Mouse (Mus musculus) cerebral cortex, adult 2 months (tissue): Measurements from ENCODE around the gene Cln6.

Experiments
- WGBS: fragments of 180-500 bp; shearing (Covaris S2); methylation state at CpG from one replicate; pipeline ENCODE4 v1.1.7; 2018; 5-methylcytosine and 5-hydroxymethylcytosine counted together

Cln6 gene

GRCm38 (mm10) chr9:62828662-62829086 lies 9.9 kb upstream of the Cln6 start:
- WGBS = under 1% methylated on average over 23 of the region's 23 CpGs

GRCm38 (mm10) chr9:62829877-62830276 lies 8.7 kb upstream of the Cln6 start:
- 86% methylated on average over 6 of the region's 6 CpGs for WGBS

DNA sequence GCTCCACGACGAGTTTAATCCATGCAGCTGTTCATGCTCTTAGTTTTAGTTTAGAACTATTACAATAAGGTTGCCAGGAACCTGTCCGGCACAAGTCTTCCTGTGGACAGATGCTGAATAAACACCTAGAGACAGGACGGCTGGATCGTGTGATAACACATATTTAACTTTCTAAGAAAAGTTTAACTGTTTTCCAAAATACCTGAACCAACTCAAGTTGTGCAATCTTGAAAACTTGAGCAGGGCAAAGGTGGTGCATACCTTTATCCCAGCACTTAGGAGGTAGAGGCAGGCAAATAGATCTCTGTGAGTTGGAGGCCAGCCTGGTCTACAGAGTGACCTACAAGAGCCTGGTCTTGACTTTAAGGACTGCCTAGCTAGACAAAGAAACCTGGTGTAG lies 3.7 kb upstream of the Cln6 start:
- 82% methylated on average over 5 of the region's 5 CpGs for WGBS

GRCm38 (mm10) chr9:62835705-62836446 lies 2.7 kb upstream of the Cln6 start:
- 55% methylated on average over 4 of the region's 4 CpGs for WGBS

DNA sequence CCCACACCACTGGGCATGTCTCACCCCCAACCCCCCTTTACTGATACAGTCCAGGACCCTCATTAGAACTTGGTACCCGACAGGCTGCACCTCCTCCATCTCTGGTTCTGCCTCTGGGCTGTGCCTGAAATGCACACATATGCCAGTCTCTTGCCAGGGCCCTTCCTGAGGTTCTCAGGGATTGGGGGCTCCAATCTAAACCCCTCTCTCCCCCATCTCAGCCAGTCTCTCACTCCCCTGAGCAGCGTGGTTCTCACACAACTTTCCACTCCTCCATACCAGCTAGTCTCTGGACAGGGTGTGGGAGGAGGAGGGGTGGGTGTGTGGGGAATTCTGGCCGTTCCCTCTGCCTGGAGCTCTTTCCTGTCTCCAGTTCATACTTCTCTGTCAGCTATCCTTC lies 974 bp upstream of the Cln6 start:
- 53% methylated on average over 3 of the region's 3 CpGs for WGBS

- 17% methylated on average over 8 of the region's 8 CpGs for whole genome bisulfite sequencing
Observed at GRCm38 (mm10) chr9:62838146-62838505, 459 bp upstream of the Cln6 start.

DNA sequence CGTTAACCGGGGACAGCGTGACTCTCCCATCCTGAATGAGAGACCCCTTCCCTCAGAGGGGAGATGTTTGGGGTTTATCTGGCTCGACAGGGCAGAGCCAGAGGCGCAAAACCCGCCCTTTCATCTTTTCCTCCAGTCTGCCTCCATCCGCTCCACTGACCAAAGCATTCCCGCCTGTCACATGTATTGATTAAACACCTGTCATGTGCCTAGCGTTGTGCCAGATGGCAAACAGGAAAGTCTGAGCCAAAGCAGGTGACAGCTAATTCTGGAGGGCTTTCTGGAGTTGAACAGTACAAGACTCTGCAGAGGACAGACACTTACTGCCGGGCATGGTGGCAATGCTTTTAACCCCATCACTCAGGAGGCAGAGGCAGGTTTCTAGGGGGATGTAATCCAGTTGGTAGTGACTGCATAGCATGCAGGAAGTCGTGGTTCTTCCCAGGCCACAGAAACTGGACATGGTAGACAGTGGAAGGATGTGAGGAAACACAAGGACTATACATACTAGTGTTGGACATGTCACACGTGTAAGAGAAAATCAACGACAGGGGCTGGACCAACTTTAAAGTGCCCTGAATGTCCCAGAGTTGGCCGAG lies 686 bp downstream of the Cln6 start:
- 17% methylated on average over 14 of the region's 14 CpGs for WGBS

DNA sequence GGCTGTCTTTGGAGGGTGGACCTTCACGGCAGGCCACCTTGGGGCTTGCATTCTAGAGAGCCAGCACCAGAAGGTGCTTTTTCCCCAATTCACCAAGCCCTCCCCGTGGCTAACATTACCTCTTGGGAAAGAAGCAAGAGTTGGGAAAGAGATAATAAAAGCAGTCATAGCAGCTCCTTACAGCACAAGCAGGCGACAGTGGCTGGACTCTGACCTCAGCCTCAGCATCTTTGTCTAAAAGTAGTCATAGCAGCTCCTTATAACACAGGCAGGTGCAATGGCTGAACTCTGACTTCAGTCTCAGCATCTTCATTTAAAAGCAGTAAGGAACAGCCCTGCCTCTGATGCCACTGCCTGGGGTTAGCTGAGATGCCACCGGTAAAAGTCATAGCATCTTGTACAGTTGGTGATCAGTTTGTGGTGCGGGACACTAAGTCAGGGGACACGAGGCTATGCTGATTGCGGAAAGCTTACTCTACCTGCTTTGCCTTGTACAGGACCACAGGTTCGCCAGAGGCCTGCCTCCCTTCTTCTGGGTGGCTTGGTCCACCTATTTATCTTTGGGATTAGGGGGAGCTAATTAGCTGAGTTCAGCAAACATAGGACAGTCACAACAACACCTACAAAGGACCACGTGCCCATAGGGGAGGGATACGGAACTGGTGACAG lies 4.9 kb downstream of the Cln6 start:
- 90% methylated on average over 10 of the region's 10 CpGs for WGBS

DNA sequence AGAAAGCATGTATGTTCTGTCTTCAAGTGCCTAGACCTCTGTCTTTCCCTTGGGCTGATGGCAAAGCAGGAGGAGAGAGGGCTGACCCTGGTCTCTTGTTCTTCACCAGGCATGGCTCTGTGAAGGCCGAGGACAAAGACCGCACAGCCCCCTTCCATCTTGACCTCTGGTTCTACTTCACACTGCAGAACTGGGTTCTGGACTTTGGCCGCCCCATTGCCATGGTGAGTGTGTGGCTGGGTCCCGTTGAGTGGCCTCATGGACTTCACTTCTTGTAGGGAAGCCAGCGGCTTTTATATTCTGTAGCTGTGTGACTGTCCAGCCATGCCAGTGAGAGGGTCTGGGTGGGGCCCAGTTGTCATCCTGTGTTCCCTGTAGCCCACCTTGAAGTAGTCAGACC lies 5.9 kb downstream of the Cln6 start:
- 97% methylated on average over 5 of the region's 5 CpGs for WGBS

DNA sequence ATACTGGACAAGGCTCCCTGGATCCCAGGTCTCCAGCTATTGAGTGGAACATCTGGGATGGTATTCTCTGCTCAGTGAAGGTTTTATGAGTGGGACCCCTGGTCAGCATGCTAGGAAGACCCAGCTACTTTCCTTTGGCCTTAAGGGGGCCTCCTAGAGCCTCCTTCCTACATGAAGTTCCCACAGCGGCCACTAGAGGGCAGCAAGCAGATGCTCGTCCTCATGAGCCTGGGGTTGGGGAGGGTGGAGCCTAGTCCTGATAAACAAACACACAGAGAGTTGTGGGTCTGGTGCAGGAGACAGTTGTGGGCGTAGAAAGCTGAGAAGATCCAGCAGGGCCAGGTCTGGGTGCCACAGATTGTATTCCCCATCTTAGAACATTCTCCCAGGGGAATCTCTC lies 9.1 kb downstream of the Cln6 start:
- WGBS = 3% methylated on average over 3 of the region's 3 CpGs

DNA sequence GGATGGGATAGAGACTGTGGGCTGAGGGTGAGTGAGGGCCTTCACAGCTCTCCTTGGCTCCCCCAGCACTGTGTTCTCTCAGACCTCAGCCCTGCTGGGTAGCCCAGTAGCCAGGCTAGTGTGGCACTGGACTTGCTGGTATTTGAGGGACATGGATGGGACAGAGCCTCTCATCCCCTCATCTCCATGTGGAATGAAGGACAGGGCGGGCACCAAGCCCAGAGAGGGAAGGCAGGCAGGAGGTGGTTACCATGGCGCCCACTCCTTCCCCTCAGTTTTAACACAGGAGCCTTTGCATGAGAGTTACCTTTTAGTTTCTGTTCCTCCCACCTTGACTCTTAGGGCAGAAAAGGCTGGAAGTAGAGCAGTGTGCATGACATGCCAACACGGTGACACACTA lies 10.1 kb downstream of the Cln6 start:
- 73% methylated on average over 3 of the region's 3 CpGs for WGBS

DNA sequence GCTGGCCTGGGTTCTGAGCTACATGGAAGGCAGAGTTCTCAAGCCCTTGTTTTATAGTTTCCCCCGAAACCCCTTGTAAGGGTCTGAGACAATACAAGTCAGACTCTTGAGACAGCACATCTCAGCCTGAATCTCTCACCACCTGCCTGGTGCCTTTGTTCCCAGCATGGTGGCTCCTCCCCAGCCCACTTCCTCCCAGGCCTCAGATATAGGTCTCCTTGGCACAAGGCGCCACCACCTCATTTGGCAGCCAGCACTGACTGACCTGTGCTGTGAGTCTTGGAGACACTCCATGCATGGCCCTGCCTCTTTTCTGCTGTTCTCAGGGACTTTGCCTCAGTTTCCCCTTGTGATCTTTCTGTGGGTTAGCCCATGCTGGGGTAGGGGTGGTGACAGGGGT lies 13.0 kb downstream of the Cln6 start:
- 85% methylated on average over 2 of the region's 2 CpGs for WGBS

DNA sequence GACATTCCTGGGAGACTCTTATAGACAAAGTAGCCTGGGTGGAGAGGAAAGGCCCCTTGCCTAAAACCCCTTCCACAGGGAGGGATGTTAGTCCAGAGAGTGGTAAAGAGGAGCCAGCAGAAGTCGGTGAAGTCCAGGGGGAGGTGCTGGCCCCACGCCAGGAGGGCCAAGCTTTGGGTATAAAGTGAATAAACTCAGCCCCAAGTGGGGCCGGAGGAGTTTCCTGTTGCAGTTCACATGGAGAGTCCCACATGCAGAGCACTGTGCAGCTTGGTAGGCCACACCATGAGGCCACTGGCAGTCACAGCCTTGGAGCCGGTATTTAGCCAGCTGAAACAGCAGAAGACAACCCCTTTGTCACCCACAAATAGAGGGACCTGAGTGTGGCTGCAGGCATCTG lies 15.9 kb downstream of the Cln6 start:
- WGBS = 46% methylated on average over 4 of the region's 4 CpGs

DNA sequence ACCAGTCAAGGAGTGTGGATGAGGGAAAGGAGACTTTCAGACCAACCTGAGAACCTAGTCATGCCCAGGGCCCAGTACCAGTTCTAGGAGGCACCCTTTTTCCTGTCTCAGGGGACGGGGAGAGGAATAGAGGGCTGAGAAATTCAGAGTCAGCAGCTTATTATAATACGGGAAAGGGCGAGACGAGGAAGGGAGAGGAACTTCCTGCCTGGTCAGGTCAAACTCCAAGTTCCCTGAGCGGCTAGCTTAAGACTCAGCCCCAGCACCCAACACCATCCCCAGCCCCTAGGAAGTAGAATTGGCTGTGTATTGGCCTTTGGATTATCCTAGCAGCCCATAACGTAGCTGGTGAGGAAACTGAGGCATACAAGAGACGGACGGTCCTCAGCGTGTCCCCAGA lies 18.6 kb downstream of the Cln6 start:
- 78% methylated on average over 9 of the region's 9 CpGs for WGBS

GRCm38 (mm10) chr9:62857719-62858261 lies 19.2 kb downstream of the Cln6 start, which contains the start of gene Calml4:
Gene Calml4 (plus strand): TSS chr9:62858080.
- WGBS = 54% methylated on average over 20 of the region's 20 CpGs

DNA sequence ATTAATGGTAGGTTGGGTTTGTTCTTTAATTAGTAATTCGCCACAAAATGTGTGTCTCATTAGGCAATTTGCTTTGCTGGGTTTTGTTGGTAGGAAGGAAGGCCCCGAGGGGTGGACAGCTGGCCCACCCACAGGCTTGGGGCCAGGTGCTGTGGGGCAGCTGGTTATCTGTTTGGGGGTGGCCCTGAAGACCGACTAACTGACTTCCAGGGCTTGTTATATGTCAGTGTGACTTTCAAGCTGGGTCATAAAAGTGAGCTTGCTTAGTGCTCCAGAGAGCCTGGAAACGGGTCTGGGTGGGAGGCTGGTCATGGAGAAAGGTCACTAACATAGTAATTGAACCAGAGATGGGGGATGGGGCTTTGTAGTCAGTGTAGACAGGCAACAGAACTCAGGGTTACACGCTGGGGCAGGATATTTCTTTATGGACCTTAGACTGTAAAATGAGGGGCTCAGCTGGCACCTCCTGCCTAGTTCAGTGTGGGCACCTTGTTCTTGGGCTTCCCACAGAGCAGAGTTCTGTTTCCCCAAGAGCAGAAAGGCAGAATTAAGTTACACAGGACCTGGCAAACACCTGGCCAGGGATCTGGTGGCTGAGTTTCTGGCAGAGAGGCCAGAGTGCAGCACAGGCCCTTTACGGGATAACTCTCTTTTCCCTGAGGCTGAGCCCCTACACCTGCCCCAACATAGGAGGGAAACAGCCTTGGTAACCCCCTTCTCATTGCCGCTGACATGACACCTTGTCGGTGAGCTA lies 19.9 kb downstream of the Cln6 start:
- WGBS = 72% methylated on average over 8 of the region's 8 CpGs

GRCm38 (mm10) chr9:62860102-62860501 lies 21.5 kb downstream of the Cln6 start:
- WGBS = 67% methylated on average over 7 of the region's 7 CpGs

DNA sequence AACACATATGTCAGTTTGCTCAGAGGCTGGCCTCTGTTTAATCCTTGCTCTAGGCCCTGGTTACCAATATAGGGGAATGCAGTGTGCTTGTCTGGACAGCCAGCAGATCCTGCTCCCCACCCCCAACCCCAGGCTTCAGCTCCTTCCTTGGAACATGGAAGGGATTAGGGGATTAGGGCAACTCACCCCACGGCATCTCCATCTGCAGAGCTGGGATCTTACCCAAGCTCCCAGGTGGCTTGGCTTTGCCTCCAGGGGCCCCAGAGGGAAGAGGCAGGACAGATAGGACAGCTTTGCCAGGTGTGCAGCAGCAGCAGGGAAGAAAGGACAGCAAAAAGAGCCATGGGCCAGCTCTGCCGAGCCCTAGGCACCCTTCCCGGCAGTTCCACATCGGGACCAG lies 22.3 kb downstream of the Cln6 start:
- 69% methylated on average over 4 of the region's 4 CpGs for whole genome bisulfite sequencing

GRCm38 (mm10) chr9:62869236-62869635 lies 30.7 kb downstream of the Cln6 start:
- 76% methylated on average over 4 of the region's 4 CpGs for WGBS

- 76% methylated on average over 7 of the region's 7 CpGs for WGBS
Observed at GRCm38 (mm10) chr9:62876966-62877616, 38.5 kb downstream of the Cln6 start.

GRCm38 (mm10) chr9:62877825-62878224 lies 39.2 kb downstream of the Cln6 start:
- WGBS = 84% methylated on average over 2 of the region's 2 CpGs

DNA sequence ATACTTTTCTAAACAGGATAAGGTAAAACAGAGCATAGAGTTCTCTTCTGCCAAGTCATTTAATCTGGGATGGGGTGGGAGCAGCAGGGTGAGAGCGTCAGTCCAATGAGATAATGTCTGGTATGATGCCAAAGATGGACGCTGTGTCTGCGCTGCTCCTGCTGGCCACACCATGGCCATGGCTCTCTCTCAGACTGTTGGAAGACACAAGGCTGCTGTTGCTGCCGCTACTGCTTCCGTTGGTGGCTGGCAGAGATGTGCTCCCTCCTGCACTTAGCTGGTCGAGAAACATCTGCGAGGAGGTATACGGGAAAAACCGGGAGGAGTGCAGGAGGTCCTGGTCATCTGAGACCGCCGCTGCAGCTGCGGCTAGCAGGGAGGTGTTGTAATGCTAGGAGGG lies 43.3 kb downstream of the Cln6 start:
- WGBS = 62% methylated on average over 12 of the region's 12 CpGs
